Mouse (Mus musculus): ENCODE measurements at regions not wholly inside any gene's neighbourhood (a gene's known extent, or its start where the extent isn't known, plus 50 kb on each side); places are given as distances from the start of the nearest gene placed in this dataset.

GRCm38 (mm10) chr17:61520087-61520486 is 1361.0 kb downstream of the Efna5 start:
- Histone ChIP-seq H3K27me3 (no peaks in the 10 kb centered on the region), H3K27ac (no peak overlapping the region), H3K4me2 (no peak overlapping the region), H3K4me3 (replicated peaks) (no peak overlapping the region), H3K9me3 (replicated peaks) (no peaks in the 10 kb centered on the region), H3K36me3 (no peaks in the 10 kb centered on the region), H3K9ac (no peak overlapping the region), H3K4me1 (no peaks in the 10 kb centered on the region)
- ATAC-seq (replicated peaks; ENCODE audit: low FRiP score): 0 out of 2 replicates have a peak, but pooled peaks have one; percentile 18

- Histone ChIP-seq H3K9me3 (replicated peaks) (no peaks in the 10 kb centered on the region), H3K4me3 (replicated peaks) (no peak overlapping the region), H3K4me1 (no peaks in the 10 kb centered on the region), H3K9ac (no peak overlapping the region), H3K4me2 (no peak overlapping the region), H3K27ac (no peak overlapping the region), H3K36me3 (no peaks in the 10 kb centered on the region), H3K27me3 (no peaks in the 10 kb centered on the region)
- 90% methylated on average over 1 of the region's 1 CpGs for WGBS
- no peak for ATAC-seq (replicated peaks; ENCODE audit: low FRiP score)
Observed at GRCm38 (mm10) chr17:61515059-61515458, 1366.1 kb downstream of the Efna5 start.

- H3K4me3 ChIP-seq (replicated peaks): no peak overlapping the region
- WGBS: 69% methylated on average over 4 of the region's 4 CpGs
- no peak overlapping the region for H3K4me2 ChIP-seq
- H3K27ac ChIP-seq: no peak overlapping the region
- no peaks in the 10 kb centered on the region for H3K4me1 ChIP-seq
- no peak overlapping the region for H3K9ac ChIP-seq
- no peak for ATAC-seq (replicated peaks; ENCODE audit: low FRiP score)
- no peaks in the 10 kb centered on the region for H3K36me3 ChIP-seq
- no peaks in the 10 kb centered on the region for H3K9me3 ChIP-seq (replicated peaks)
- no peaks in the 10 kb centered on the region for H3K27me3 ChIP-seq
Observed at GRCm38 (mm10) chr17:61513433-61513832, 1367.7 kb downstream of the Efna5 start.

- Histone ChIP-seq H3K27ac (no peak overlapping the region), H3K4me2 (no peak overlapping the region), H3K27me3 (no peaks in the 10 kb centered on the region), H3K9ac (no peak overlapping the region), H3K4me1 (no peaks in the 10 kb centered on the region), H3K36me3 (no peaks in the 10 kb centered on the region), H3K9me3 (replicated peaks) (no peaks in the 10 kb centered on the region), H3K4me3 (replicated peaks) (no peak overlapping the region)
- WGBS: 56% methylated on average over 3 of the region's 3 CpGs
- ATAC-seq (replicated peaks; ENCODE audit: low FRiP score): no peak
Observed at GRCm38 (mm10) chr17:61495261-61495660, 1385.9 kb downstream of the Efna5 start.

GRCm38 (mm10) chr17:61477457-61477856 is 1403.7 kb downstream of the Efna5 start:
- Histone ChIP-seq H3K9ac (no peak overlapping the region), H3K36me3 (no peaks in the 10 kb centered on the region), H3K4me1 (no peaks in the 10 kb centered on the region), H3K27me3 (no peaks in the 10 kb centered on the region), H3K4me2 (no peak overlapping the region), H3K9me3 (replicated peaks) (peaks cover 26% of the 10 kb centered on the region), H3K27ac (no peak overlapping the region), H3K4me3 (replicated peaks) (no peak overlapping the region)
- 94% methylated on average over 5 of the region's 5 CpGs for WGBS
- no peak for ATAC-seq (replicated peaks; ENCODE audit: low FRiP score)

- no peak for ATAC-seq (replicated peaks; ENCODE audit: low FRiP score)
- no peaks in the 10 kb centered on the region for H3K27me3 ChIP-seq
- H3K9ac ChIP-seq: no peak overlapping the region
- no peaks in the 10 kb centered on the region for H3K36me3 ChIP-seq
- 76% methylated on average over 11 of the region's 11 CpGs for WGBS
- no peak overlapping the region for H3K4me3 ChIP-seq (replicated peaks)
- H3K27ac ChIP-seq: no peak overlapping the region
- H3K4me2 ChIP-seq: no peak overlapping the region
- peaks cover 8% of the 10 kb centered on the region; the same call in 1 of the 2 replicates for H3K9me3 ChIP-seq (replicated peaks)
- no peaks in the 10 kb centered on the region for H3K4me1 ChIP-seq
Observed at GRCm38 (mm10) chr17:61474405-61474804, 1406.7 kb downstream of the Efna5 start.

GRCm38 (mm10) chr17:61452943-61453342 is 1428.2 kb downstream of the Efna5 start:
- no peak for ATAC-seq (replicated peaks; ENCODE audit: low FRiP score)
- H3K36me3 ChIP-seq: no peaks in the 10 kb centered on the region
- no peak overlapping the region for H3K4me3 ChIP-seq (replicated peaks)
- WGBS: 57% methylated on average over 2 of the region's 2 CpGs
- H3K4me1 ChIP-seq: no peaks in the 10 kb centered on the region
- H3K27ac ChIP-seq: no peak overlapping the region
- no peak overlapping the region for H3K4me2 ChIP-seq
- H3K9ac ChIP-seq: no peak overlapping the region
- no peaks in the 10 kb centered on the region for H3K27me3 ChIP-seq
- H3K9me3 ChIP-seq (replicated peaks): no peaks in the 10 kb centered on the region

- no peaks in the 10 kb centered on the region for H3K9me3 ChIP-seq (replicated peaks)
- H3K27ac ChIP-seq: no peak overlapping the region
- H3K9ac ChIP-seq: no peak overlapping the region
- H3K4me2 ChIP-seq: peak overlapping the region; percentile 33; the same call in 1 of the 2 replicates
- H3K4me3 ChIP-seq (replicated peaks): peak overlapping the region; percentile 16; the same call in 1 of the 2 replicates
- 39% methylated on average over 8 of the region's 8 CpGs for WGBS
- H3K27me3 ChIP-seq: no peaks in the 10 kb centered on the region
- peak; percentile 85 for ATAC-seq (replicated peaks; ENCODE audit: low FRiP score)
- H3K36me3 ChIP-seq: no peaks in the 10 kb centered on the region
- H3K4me1 ChIP-seq: no peaks in the 10 kb centered on the region
Observed at GRCm38 (mm10) chr17:61426846-61427245, 1454.3 kb downstream of the Efna5 start.
